Mouse (Mus musculus) erythroblast, embryonic 14.5 days (primary cell): ENCODE data around the gene Sigirr.

Experiments used
- GATA1 ChIP-seq: IDR thresholded peaks from 2 replicates; pipeline ENCODE4 v1.6.1; 2012; ENCODE audit warnings: low read length, inconsistent platforms, mixed read lengths
- TAL1 ChIP-seq: IDR thresholded peaks from 3 replicates; pipeline ENCODE4 v1.6.1; 2012; ENCODE audit warnings: low read length, inconsistent platforms, mixed read lengths

- TF ChIP-seq TAL1 (no peak), GATA1 (no peak)
These were observed 51.9 kb downstream of the Sigirr start for GRCm38 (mm10) chr7:141048226-141049218.
